Mouse (Mus musculus) lung, postnatal 0 days (tissue): ENCODE measurements around the gene Gna12.

Experiments used
- CTCF ChIP-seq: IDR thresholded peaks from 2 replicates; pipeline ENCODE4 v1.5.1; 2016; ENCODE audit warnings: antibody characterized with exemption, mild to moderate bottlenecking
- EP300 ChIP-seq: IDR thresholded peaks from 2 replicates; pipeline ENCODE4 v1.6.1; 2016; ENCODE audit warnings: antibody characterized with exemption, mild to moderate bottlenecking, control low read depth

DNA sequence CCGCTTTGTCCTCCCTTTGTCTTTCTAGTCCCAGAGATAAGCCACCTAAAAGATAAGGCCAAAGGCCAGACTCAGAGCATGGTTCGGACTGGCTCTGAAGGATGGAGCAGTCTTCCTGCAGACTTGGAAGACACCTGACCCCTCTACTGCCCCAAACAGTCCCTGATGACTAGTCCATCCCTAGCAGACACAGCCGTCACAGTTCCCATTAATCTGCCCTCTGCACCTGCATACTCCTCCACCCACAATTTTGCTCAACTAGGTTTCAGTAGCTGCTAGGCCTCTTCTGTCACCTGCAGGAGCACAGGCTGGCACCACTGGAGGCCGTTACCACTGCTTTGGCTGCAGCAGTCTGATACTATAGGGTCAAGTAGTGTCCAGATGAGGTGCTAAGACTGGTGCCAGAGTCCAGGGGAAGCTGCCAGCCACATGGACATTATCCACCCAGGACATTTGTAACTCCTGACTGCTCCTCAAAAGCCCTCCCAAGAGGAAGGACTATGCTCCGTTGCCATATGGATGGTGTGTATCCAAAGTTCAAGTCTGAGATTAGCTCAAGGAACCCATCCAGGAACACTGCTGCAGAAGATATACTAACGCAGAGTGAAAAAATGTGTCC is 13.2 kb downstream of the Gna12 start:
- TF ChIP-seq CTCF (no peak), EP300 (no peak)
